Mouse (Mus musculus) CH12.LX (cell line): ENCODE results near the gene Lrguk.

Experiments
- CTCF ChIP-seq, 2 experiments: IDR thresholded peaks in 1 of 2; conservative IDR thresholded peaks in 1 of 2; 2 replicates each; pipeline ENCODE4 v1.5.1; 2011 to 2012; ENCODE audit warnings: low read depth in 2 of 2, low read length in 2 of 2, improper control_type of control experiment in 1 of 2, inconsistent platforms in 1 of 2, mild to moderate bottlenecking in 1 of 2, moderate library complexity in 1 of 2
- MXI1 ChIP-seq: IDR thresholded peaks from 2 replicates; pipeline ENCODE4 v1.6.1; 2011; ENCODE audit warnings: mild to moderate bottlenecking, low read depth, low read length, improper control_type of control experiment
- POLR2A ChIP-seq: IDR thresholded peaks from 2 replicates; pipeline ENCODE4 v1.6.1; 2011; ENCODE audit warnings: low read depth, mild to moderate bottlenecking, improper control_type of control experiment, low read length
- TBP ChIP-seq: conservative IDR thresholded peaks from 2 replicates; pipeline ENCODE4 v1.6.1; 2011; ENCODE audit warnings: low read depth, low read length, improper control_type of control experiment

GRCm38 (mm10) chr6:34067271-34067670 lies 38.0 kb downstream of the Lrguk start:
- TF ChIP-seq TBP (no peak), MXI1 (no peak), CTCF (conservative IDR thresholded peaks at IDR 0.05 in 1 of 2, IDR thresholded peaks at IDR 0.05 in 1 of 2; ENCODE audit: low read depth in 2 of 2, low read length in 2 of 2) (no peak), POLR2A (no peak)
